Mouse (Mus musculus): ENCODE measurements around the gene Jak1.

Jak1 gene

GRCm38 (mm10) chr4:101240163-101240874 is 24.8 kb downstream of the Jak1 start:
- no peak for DNase-seq (ENCODE audit: low read depth in 2 of 2, low spot score in 2 of 2)

DNA sequence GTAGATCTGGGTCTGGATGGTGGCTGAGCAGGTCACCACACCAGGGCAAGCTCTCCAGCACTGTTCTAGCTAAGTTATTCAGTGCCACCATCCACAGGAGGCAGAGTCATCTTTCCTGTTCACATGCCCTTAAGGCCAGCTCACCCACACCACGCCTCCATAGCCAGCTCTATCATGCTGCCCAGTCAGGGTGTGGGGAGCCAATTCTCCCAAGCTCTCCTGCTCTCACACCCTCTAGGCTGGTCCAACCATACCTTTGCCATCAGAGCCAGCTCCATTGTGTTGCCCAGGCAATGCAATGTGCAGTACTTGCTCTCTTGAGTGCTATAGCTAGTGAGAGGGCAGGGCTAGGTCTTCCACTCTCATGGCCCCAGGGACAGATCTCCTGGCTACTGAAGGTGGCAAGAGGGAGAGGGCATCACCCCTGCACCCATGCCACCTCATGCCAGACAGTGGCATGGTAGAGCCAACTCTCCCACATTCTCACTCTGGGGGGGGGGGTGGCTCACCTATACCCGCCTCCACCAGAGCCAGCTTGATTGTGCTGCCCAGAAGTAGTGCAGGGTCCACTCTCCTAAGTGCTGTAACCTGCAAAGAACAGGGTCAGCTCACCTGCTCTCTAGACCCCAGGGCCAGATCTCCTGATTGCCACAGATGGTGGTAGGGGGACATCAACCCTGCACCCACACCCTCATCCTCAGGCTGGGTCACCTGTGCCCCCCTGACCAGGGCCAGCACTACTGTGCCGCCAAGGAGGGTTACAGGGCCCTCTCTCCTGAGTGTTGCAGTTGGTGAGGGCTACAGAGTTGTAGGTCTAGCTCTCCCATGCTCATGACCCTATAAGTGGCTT is 25.5 kb downstream of the Jak1 start:
- DNase-seq (ENCODE audit: low read depth in 2 of 2, low spot score in 2 of 2), result no peak

GRCm38 (mm10) chr4:101238589-101238988 is 26.5 kb downstream of the Jak1 start:
- DNase-seq (ENCODE audit: low read depth in 2 of 2, low spot score in 2 of 2), result no peak

DNA sequence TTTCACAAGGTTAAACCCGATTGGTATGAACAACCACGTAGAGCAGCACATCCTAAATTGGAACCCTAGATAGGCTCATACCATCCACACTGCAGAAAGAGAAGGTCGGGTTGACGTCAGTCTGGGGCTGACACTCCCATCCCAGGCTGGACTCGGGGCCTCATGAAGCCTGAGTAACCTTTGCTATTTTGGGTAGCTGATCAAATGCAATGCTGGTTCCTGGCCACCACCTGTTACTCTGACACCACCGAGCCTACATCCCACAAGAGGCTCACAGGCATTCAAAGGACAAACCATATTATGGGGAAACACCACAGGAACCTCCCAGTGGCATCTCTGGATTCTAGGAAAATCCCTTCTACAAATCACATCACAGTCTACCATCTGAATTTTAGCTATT is 28.3 kb downstream of the Jak1 start:
- DNase-seq (ENCODE audit: low read depth in 2 of 2, low spot score in 2 of 2), result no peak

- DNase-seq (ENCODE audit: low read depth in 2 of 2, low spot score in 2 of 2), result no peak
These were observed 29.1 kb downstream of the Jak1 start for GRCm38 (mm10) chr4:101235964-101236363.

- no peak for DNase-seq (ENCODE audit: low read depth in 2 of 2, low spot score in 2 of 2)
These were observed 30.3 kb downstream of the Jak1 start for GRCm38 (mm10) chr4:101234753-101235152.

DNA sequence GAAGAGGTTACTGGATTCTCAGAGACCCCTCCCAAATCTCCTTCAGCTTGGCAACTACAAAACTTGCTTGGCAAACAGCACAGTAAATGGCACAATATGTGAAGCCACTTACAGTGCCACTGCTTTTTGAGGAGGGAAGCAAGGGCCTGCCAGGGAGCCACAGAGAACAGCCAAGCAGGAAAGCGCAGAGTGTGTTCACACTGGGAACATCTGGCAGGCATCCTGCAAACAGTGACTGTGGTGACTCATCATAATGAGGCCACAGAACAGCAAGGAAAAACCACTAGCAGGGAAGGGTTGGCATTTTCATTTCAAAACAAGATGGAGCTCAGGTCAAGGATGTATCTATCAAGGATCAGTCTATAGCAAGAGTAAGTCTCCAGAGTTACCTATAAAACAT is 30.8 kb downstream of the Jak1 start:
- no peak for DNase-seq (ENCODE audit: low read depth in 2 of 2, low spot score in 2 of 2)

GRCm38 (mm10) chr4:101230621-101231020 is 34.5 kb downstream of the Jak1 start:
- DNase-seq (ENCODE audit: low read depth in 2 of 2, low spot score in 2 of 2), result no peak

- DNase-seq (ENCODE audit: low read depth in 2 of 2, low spot score in 2 of 2), result no peak
These were observed 37.7 kb downstream of the Jak1 start for GRCm38 (mm10) chr4:101227398-101227797.

GRCm38 (mm10) chr4:101225984-101226383 is 39.1 kb downstream of the Jak1 start:
- no peak for DNase-seq (ENCODE audit: low read depth in 2 of 2, low spot score in 2 of 2)

- DNase-seq (ENCODE audit: low read depth in 2 of 2, low spot score in 2 of 2), result no peak
These were observed 44.1 kb downstream of the Jak1 start for GRCm38 (mm10) chr4:101220946-101221345.

DNA sequence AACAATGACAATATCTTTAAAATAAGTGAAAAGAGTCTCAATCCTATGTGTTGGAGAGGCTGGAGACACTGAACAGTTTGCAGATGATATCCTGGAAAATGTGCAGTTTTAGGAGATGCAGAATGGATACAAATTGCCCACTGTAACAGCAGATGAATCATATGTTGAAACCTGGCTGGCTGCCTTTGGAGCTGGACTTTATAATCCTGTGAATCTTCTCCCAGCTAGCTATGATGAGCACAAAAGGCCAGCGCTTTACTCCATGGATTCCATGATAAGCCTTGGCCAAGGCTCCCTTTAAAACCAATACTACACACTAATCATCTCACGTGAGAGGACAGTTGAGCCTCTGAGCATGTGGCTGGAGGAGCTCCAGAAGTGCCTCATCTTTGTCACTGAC is 45.2 kb downstream of the Jak1 start:
- no peak for DNase-seq (ENCODE audit: low read depth in 2 of 2, low spot score in 2 of 2)

GRCm38 (mm10) chr4:101217026-101217540 is 48.0 kb downstream of the Jak1 start:
- peak in 1 of 2 experiments; percentile 40 for DNase-seq (ENCODE audit: low read depth in 2 of 2, low spot score in 2 of 2)

DNA sequence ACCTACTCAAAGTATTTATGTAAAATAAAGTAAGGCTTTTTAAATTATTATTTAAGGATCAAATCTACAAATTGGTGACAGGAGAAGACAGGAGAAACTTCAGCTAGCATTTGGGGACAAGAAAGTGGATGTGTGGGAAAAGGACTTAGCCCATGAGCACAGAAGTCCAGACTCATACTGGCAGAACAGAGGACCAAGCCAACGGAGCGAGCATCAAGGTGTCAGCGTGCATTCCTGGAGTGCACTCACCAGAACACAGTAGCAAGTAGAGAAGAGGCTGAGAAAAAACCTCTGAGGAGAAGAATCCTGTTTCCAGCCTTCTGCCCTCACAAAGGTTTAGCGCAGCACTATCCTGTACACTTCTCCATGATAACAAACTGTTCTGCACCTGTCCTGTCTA is 48.8 kb downstream of the Jak1 start:
- DNase-seq (ENCODE audit: low read depth in 2 of 2, low spot score in 2 of 2), result no peak

GRCm38 (mm10) chr4:101213477-101213876 is 51.6 kb downstream of the Jak1 start:
- peak; percentile 51 to 62 for DNase-seq (ENCODE audit: low read depth in 2 of 2, low spot score in 2 of 2)

GRCm38 (mm10) chr4:101207492-101207891 is 57.6 kb downstream of the Jak1 start:
- DNase-seq (ENCODE audit: low read depth in 2 of 2, low spot score in 2 of 2), result no peak

DNA sequence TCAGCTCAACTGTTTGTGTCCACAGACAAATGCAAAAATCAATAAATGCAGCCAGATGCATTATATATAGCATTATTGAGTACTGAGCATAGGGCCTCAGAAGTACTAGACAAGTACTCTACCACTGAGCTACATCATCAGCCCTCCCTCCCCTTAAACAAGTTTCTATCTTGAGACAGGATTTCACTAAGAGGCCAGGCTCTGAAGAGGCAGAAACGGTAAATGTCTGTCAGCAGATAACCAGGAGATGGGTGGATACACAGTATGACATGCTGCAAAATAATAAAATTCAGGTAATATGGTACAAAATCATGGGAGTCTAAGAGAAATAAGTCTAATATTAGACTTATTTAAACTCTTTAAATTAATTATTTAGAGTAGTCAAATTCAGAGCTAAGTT is 61.6 kb downstream of the Jak1 start:
- DNase-seq (ENCODE audit: low read depth in 2 of 2, low spot score in 2 of 2), result no peak

- no peak for DNase-seq (ENCODE audit: low read depth in 2 of 2, low spot score in 2 of 2)
These were observed 62.5 kb downstream of the Jak1 start for GRCm38 (mm10) chr4:101202626-101203025.

DNA sequence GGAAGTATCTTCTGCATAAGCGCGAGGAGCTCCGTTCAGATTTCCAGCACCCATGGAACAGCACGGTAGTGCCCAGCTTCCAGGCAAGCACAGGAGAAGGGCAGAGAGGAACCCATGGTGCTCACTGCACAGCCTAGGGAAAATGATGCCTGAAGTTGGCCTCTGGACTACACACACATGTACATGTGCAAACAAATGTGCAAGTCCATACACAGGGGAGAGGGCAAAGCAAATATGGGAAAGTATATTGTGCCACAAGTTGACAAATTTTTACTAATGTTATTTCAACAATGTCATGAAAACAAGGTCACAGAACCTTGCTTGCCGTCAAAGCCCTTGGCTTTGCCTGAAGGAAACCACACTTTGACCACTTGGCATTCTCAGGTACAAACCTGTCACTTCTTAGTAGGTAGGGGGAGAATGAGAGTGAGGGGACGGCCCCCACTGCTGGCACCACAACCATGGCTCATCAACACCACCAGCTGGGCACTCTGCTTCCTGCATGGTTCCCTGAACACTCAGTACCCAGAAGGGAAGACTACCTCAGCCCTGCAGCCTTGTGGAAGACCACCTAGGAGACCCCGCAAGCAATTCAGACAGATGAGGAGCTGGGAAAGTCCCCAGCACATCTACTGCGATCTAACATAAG is 65.5 kb downstream of the Jak1 start:
- DNase-seq (ENCODE audit: low read depth in 2 of 2, low spot score in 2 of 2), result peak in 1 of 2 experiments; percentile 41

DNA sequence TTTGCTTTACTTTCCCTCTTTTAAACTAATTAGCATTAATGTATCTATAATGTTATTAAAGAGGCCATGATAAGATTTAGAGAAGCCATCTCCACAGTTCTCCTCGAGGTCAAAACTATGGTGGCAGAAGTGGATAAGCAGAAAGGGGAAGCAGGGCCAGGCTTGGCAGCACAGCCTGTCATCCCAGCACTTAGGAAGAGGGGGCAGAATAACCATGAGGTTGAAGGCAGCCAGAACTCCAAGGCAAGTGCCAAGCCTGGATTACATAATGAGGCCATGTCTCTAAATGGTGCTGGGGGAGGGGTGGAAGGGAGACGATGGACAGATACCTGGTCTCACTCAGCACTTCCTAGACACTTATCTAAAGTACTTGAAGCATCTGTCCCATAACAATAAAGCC is 66.7 kb downstream of the Jak1 start:
- DNase-seq (ENCODE audit: low read depth in 2 of 2, low spot score in 2 of 2), result no peak

DNA sequence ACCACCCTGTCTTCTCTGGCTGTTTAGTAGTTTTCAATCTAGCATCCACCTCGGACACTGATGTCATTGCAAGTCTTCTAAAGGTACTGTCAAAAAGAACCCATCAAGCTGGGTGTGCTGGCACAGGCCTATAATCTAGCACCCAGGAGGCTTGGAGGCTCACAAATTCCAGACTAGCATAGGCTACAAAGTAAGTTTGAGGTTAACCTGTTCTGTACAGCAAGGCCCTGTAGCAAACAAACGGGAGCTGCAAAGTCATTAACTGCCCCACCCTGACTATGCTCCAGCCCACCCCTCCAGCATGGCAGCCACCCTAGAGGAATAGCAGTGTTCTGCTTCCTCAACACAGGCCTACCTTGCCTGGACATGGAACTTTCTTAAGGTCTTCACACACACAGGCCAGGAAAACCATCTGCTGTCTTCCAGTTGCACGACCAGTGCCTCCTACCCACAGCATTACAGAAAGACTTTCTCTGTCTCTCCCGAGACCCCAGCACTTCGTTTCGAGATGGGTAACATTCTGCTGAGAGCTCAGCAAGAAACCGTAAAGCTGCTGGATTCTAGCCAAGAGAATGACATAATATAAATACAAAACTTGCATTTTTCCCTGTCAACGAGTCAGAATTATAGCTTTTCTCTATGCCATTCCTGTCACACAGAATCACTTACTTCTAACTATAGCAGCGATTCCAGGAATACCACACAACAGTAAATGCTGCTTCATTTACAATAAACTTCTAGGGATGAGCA is 67.5 kb downstream of the Jak1 start:
- no peak for DNase-seq (ENCODE audit: low read depth in 2 of 2, low spot score in 2 of 2)
